Mouse (Mus musculus) olfactory bulb, adult 2 months (tissue): ENCODE results near the gene Dlg2. TPM values are rescaled to one million over a fixed set of nuclear protein-coding genes. Genes with fewer than 3 reads are reported as not detected.

ENCODE experiments used
- H3K27ac ChIP-seq: fragments of 200-500 bp; 2 replicates; pipeline ENCODE4 v1.5.1; 2012; ENCODE audit warnings: low read depth, low read length; ENCODE audit not compliant: insufficient read depth
- H3K4me1 ChIP-seq: fragments of 200-500 bp; 2 replicates; pipeline ENCODE4 v1.6.1; 2012; ENCODE audit warnings: low read length; ENCODE audit not compliant: control insufficient read depth, insufficient read depth
- H3K4me3 ChIP-seq: fragments of 200-500 bp; 2 replicates; pipeline ENCODE4 v1.5.1; 2012; ENCODE audit warnings: mild to moderate bottlenecking, low read depth, low read length, moderate library complexity; ENCODE audit not compliant: insufficient read depth
- CTCF ChIP-seq: fragments of 200-500 bp; IDR thresholded peaks from 2 replicates; pipeline ENCODE4 v1.5.1; 2012; ENCODE audit warnings: low read depth, mild to moderate bottlenecking, low read length, moderate library complexity; ENCODE audit not compliant: insufficient read depth
- POLR2A ChIP-seq: fragments of 200-500 bp; IDR thresholded peaks from 2 replicates; pipeline ENCODE4 v1.6.1; 2012; ENCODE audit warnings: mild to moderate bottlenecking, low read depth, low read length, moderate library complexity; ENCODE audit not compliant: insufficient read depth
- WGBS: fragments of 180-500 bp; shearing (Covaris S2); methylation state at CpG from one replicate; pipeline ENCODE4 v1.1.7; 2018; 5-methylcytosine and 5-hydroxymethylcytosine counted together
- polyA plus RNA-seq: library from polyadenylated mRNA; stranded (reverse); fragments of >200 nt; gene quantifications from 2 replicates; pipeline ENCODE4 v1.2.4, GENCODE M21; 2012; ENCODE audit warnings: low replicate concordance; ENCODE audit not compliant: missing spikeins, insufficient read depth, insufficient read length

The Dlg2 gene
- polyA plus RNA-seq, 1 experiment, result not detected

- TF ChIP-seq CTCF (no peak), POLR2A (no peak)
- H3K4me3 ChIP-seq, result no peak overlapping the region
- 23% methylated on average over 1 of the region's 1 CpGs for WGBS
- H3K4me1 ChIP-seq, result no peaks in the 10 kb centered on the region
- H3K27ac ChIP-seq, result no peak overlapping the region
Measured at GRCm38 (mm10) chr7:91715776-91716175, 1239.3 kb downstream of the Dlg2 start.

- Histone ChIP-seq H3K4me3 (no peak overlapping the region), H3K4me1 (no peaks in the 10 kb centered on the region), H3K27ac (no peak overlapping the region)
- TF ChIP-seq POLR2A (no peak), CTCF (no peak)
- WGBS, result 62% methylated on average over 6 of the region's 6 CpGs
Measured at GRCm38 (mm10) chr7:91716696-91717095, 1240.2 kb downstream of the Dlg2 start.

- no peak overlapping the region for H3K4me3 ChIP-seq
- TF ChIP-seq POLR2A (no peak), CTCF (no peak)
- H3K27ac ChIP-seq, result no peak overlapping the region
- H3K4me1 ChIP-seq, result no peaks in the 10 kb centered on the region
Measured at GRCm38 (mm10) chr7:91720318-91720717, 1243.8 kb downstream of the Dlg2 start.

GRCm38 (mm10) chr7:91724397-91724796 lies 1247.9 kb downstream of the Dlg2 start:
- Histone ChIP-seq H3K4me1 (no peaks in the 10 kb centered on the region), H3K4me3 (no peak overlapping the region), H3K27ac (no peak overlapping the region)
- no peak for TF ChIP-seq POLR2A
- no peak for TF ChIP-seq CTCF
- WGBS, result 89% methylated on average over 5 of the region's 5 CpGs

- 89% methylated on average over 3 of the region's 3 CpGs for WGBS
- H3K4me3 ChIP-seq, result no peak overlapping the region
- no peaks in the 10 kb centered on the region for H3K4me1 ChIP-seq
- no peak for TF ChIP-seq CTCF
- TF ChIP-seq POLR2A, result no peak
- no peak overlapping the region for H3K27ac ChIP-seq
Measured at GRCm38 (mm10) chr7:91740748-91741147, 1264.3 kb downstream of the Dlg2 start.

- Histone ChIP-seq H3K27ac (no peak overlapping the region), H3K4me3 (no peak overlapping the region), H3K4me1 (no peaks in the 10 kb centered on the region)
- TF ChIP-seq POLR2A (no peak), CTCF (no peak)
Measured at GRCm38 (mm10) chr7:91753151-91753861, 1276.8 kb downstream of the Dlg2 start.

- Histone ChIP-seq H3K4me3 (no peak overlapping the region), H3K4me1 (no peaks in the 10 kb centered on the region), H3K27ac (no peak overlapping the region)
- TF ChIP-seq POLR2A (no peak), CTCF (no peak)
Measured at GRCm38 (mm10) chr7:91767648-91768047, 1291.2 kb downstream of the Dlg2 start.

GRCm38 (mm10) chr7:91778673-91779072 lies 1302.2 kb downstream of the Dlg2 start:
- no peak overlapping the region for H3K27ac ChIP-seq
- TF ChIP-seq CTCF (no peak), POLR2A (no peak)

GRCm38 (mm10) chr7:91784617-91785016 lies 1308.1 kb downstream of the Dlg2 start:
- 43% methylated on average over 2 of the region's 2 CpGs for WGBS
- no peak for TF ChIP-seq POLR2A
- TF ChIP-seq CTCF, result no peak
- no peaks in the 10 kb centered on the region for H3K4me1 ChIP-seq
- no peak overlapping the region for H3K27ac ChIP-seq
- H3K4me3 ChIP-seq, result no peak overlapping the region

More at GRCm38 (mm10) chr7:91778673-91779072, 1302.2 kb downstream of the Dlg2 start:
- Histone ChIP-seq H3K4me3 (no peak overlapping the region), H3K4me1 (no peaks in the 10 kb centered on the region)
